Mouse (Mus musculus) lung, postnatal 25 days (tissue): ENCODE results near the gene Olfr907.

ENCODE experiments used
- DNase-seq: peaks from one replicate; pipeline ENCODE4 v3.0.0; 2022; ENCODE audit warnings: low spot score

Gene Olfr907

DNA sequence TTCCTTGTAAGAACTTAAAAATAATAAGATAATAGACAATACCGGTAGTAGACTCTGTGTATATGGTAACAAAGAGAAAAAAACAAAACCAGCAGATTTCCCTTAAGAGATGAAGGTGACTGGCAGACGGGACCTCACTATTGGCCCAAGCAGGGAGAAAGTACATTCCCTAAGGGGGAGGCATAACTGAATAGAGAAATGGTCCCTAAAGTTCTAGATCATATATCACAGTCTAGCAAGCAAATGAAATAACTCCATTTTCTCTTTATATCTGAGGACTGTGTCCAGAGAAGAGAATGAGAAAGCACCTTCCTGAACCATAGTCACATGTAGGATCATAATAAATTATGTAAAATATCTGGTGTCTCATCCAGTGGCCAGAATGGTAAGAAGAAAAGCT, at the start of gene Olfr907:
Gene Olfr907, plus strand, starts transcription at position 301 of the 400 bp plus-strand sequence.
- no peak for DNase-seq

DNA sequence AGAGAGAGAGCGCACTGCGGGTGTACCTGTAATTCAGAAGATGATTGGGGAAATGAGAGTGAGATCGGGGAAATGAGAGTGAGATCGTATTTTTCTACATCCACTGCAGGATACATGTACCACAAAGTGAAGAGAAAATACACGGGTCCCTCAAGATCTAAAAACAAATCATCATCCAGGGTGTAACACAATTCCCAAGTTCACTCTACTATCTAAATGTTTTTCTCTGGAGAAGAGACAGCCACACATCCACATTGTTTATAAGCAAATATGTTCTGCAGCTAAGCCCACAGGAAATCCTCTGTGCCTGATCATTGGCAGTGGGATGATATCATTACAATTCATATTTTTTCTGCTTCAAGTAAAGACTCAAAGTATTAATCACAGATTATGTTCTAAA, 48.2 kb upstream of the Olfr907 start, which contains the start of gene Olfr902:
Gene Olfr902, plus strand, starts transcription at position 301 of the 400 bp plus-strand sequence.
- DNase-seq: no peak

DNA sequence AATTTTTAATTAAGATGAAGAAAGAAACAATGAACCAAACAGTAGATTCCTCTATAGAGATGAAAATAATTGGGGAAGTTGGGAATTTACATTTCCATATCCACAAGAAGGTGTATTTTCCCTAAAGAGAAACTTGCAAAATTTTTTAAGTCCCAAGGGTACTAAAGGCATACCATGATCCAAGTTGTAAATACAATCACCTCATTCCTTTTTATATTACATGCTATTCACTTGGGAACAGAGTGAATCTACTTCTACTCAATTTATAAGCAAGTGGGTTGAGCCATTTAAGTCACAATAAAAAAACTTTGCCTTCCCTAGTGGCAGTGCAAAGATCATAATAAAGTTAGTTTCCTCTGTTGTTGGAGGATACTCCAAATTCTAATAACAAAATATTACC, 32.8 kb upstream of the Olfr907 start, which contains the start of gene Olfr904:
Gene Olfr904, plus strand, starts transcription at position 301 of the 400 bp plus-strand sequence.
- no peak for DNase-seq

DNA sequence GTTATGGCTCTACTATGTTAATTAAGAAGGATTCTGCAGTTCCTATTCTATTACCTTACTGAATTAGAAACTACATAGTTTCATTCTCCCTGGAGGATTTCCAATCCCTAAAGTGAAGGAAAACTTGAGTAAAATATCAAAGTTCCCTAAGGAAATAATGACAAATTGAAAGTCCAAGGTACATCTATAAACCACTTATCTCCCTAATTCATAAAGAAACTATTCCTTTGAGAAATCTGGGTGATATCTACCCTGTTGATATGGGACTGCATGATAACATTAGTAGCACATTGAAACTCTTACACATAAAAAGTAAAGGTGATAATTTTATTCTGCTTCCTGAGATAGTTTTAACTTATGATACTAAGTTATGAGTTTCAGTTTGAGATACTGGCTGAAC, 24.8 kb upstream of the Olfr907 start, which contains the start of gene Olfr905:
Gene Olfr905, plus strand, starts transcription at position 301 of the 400 bp plus-strand sequence.
- no peak for DNase-seq

DNA sequence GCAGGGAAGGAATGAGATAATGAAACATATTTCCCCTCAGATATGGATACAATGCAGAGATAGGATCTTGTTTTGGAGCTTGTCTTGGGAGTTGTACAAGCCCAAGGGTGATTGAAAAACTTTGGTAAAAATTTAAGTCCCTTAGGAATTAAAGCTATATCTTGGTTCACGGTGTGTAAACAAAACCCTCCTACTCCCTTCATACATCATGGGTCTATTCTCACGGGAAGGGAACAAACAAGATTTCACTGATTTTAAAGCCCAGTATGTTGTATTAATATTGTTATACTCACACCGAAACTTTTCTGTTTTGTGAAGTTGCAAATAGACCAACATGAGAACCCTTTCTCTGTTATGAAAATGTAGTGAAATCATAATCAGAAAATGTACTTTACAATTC, 8.8 kb upstream of the Olfr907 start, which contains the start of gene Olfr906:
Gene Olfr906, plus strand, starts transcription at position 301 of the 400 bp plus-strand sequence.
- no peak for DNase-seq

DNA sequence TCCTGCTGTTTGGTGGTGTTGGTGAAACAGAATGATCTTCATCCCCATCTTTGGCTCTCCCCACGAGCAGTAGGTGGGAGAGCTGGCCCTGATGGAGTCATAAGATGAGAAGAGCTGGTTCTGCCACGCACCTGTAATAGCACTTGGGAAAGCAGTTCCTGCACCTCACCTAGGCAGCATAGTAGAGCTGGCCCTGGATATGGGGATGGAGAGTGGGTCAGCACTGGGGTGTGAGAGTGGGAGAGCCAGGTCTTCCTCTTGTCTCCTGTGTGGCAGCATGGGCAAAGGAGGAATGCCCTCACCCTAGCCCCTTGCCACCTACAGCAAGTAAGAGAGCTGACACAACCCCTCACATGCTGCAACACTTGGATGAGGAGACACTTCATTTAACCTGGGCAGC, 16.8 kb downstream of the Olfr907 start:
- no peak for DNase-seq

DNA sequence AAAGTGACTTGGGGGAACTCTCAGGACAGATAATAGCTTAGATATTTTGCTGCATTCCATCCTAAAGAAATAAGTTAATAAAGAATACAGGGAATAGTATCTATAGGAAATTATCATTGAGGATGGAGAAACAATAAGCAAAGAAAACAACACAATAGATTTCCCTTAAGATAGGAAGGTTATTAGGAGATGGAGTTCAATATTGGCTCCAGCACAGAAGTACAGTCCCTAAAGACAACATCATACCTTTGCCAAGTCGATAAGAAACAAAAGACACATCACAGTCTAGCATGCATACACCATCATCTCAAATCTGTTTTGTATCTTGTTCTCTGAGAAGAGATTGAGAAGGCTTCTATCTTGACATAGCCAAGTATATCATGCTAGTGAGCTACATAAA, 25.7 kb downstream of the Olfr907 start, which contains the start of gene Olfr911-ps1:
Gene Olfr911-ps1, plus strand, starts transcription at position 301 of the 400 bp plus-strand sequence.
- DNase-seq: no peak

DNA sequence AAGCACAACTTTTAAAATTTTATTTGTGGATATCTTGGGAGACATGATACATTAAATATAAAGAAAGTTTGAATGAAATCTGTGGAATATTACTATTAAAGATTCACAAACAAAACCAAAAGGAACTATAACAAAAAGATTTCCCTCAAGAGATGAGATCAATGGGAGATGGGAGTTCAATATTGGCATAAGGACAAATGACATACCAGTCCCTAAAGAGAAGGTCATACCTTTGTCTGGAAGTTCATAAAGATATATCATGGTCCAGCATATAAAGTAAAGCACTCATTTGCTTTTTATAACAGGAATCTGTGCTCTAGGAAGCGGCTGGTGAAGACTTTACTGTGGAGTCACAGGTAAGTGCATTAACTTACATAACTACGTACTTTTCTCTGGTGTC, 41.9 kb downstream of the Olfr907 start, which contains the start of gene Olfr910:
Gene Olfr910, plus strand, starts transcription at position 301 of the 400 bp plus-strand sequence.
- DNase-seq: no peak
